Mouse (Mus musculus): ENCODE results near the gene Ppm1h. TPM values are rescaled to one million over a fixed set of nuclear protein-coding genes. Genes with fewer than 3 reads are reported as not detected.
A peak's percentile ranks its signal among the peaks of the same experiment; 100 is the strongest.

Ppm1h gene
- total RNA-seq, 2 experiments from 2014 or later, result 21.4 to 28.5 TPM

- ATAC-seq (replicated peaks; ENCODE audit: poor library complexity), result no peak
Observed at GRCm38 (mm10) chr10:122920218-122920795, 241.7 kb downstream of the Ppm1h start.

DNA sequence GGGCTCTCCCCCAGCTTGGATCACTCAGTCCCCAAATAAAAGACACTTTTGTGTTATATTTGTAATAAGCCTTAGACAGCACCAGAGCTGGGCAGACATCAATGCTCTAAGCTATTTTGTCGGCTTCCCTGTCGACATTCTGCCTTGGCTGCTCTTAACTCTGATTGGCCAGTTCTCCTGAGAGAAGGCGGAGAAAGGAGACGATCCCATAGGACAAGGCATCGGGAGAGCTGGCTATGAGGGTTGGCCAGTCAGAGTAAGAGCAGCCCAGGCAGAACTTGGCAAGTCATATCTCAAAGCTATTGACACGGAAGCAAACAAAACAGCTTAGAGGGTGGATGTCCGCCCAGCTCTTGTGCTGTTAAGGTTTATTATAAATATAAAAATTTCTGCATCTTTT lies 243.7 kb downstream of the Ppm1h start:
- ATAC-seq (replicated peaks; ENCODE audit: poor library complexity), result no peak

DNA sequence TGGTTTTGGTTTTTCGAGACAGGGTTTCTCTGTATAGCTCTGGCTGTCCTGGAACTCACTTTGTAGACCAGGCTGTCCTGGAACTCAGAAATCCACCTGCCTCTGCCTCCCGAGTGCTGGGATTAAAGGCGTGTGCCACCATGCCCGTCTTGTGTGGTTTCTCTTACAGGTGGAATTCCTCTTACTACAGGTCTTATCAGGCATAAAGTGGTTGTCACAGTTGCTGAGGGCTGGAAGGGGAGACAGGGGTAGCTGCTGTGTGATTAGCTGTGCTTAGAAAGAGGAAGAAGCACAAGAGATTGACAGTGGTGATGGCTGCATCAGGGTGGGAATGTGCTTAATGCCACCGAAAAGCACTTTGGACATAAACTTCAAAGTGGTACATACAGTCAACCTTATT lies 246.0 kb downstream of the Ppm1h start:
- peak; percentile 65 for ATAC-seq (replicated peaks; ENCODE audit: poor library complexity)

DNA sequence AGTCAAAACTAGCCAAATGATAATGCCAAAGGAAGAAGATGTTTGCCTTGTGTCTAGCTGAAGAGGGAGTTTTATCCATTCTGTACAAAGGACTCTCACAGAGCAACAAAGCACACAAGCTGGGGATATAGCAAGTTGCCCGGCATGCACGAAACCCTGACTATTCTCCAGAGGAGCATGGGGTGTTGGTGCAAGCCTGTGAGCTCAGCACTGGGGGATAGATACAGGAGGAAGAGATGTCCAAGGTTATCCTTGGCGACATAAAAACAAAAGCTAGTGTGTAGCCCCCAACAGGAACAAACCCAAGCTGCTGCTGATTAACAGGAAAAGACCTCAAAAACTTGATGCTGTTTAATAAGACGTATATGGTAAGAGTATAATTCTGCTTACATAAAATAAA lies 247.7 kb downstream of the Ppm1h start:
- no peak for ATAC-seq (replicated peaks; ENCODE audit: poor library complexity)

DNA sequence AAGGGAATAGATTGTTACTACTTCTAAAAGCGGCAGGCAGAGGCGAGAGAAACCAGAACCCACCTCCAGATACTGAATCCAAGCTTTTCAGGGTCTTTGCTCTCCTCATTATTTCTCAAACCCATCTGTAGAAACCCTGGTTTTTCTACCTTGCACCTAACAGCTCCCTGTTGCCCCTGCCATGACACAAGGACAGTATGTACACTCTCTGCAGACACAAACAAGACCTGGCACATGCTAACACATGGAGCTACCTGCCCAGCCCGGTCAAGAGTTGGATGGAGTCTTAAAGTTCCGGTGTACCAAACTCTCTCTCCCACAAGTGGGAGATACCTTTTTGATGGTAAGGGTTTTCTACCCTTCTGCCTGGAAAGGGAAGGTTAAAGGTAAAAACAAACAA lies 252.0 kb downstream of the Ppm1h start:
- ATAC-seq (replicated peaks; ENCODE audit: poor library complexity), result no peak

GRCm38 (mm10) chr10:122931193-122931832 lies 252.8 kb downstream of the Ppm1h start:
- 0 out of 2 replicates have a peak, but pooled peaks have one; percentile 13 for ATAC-seq (replicated peaks; ENCODE audit: poor library complexity)

- no peak for ATAC-seq (replicated peaks; ENCODE audit: poor library complexity)
Observed at GRCm38 (mm10) chr10:122931851-122932550, 253.4 kb downstream of the Ppm1h start.

DNA sequence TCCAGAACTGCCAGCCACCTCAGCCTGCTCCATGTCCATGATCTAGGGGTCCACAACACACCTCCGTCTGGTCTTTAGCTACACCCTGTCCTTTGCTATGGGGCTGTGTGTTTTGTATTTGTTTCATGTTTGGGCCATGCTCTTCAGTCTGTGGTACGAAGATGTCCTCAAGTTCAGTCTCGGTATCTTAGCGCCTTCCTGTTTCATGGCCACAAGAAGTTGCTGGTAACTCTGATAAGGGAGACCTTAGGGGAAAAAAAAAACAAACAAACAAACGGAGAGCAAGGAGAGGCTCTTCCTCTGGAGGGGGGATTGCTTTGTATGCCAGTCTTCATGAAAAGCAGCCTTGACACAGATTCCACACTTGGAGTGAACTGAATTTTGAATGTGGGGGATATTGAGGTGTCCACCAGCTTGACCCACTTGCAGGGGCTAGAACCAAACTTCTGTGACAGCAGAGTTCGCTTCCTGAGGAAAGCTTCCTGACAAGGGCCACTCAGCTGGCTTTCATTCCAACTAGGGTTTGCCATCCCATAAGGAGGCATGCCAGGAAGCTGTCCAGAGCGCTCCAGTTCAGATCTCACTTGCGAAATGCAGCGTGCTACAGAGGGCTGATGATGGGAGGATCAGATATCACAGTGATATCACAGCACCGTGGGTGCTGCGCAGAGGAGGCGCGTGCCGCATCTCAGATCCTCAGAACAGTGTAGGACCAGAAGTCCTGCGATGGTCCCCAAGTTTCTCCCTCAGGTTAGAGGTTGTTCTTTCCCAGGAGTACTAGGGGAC lies 254.7 kb downstream of the Ppm1h start:
- ATAC-seq (replicated peaks; ENCODE audit: poor library complexity), result peak; percentile 63

GRCm38 (mm10) chr10:122935406-122935805 lies 256.8 kb downstream of the Ppm1h start:
- peak; percentile 56 for ATAC-seq (replicated peaks; ENCODE audit: poor library complexity)

DNA sequence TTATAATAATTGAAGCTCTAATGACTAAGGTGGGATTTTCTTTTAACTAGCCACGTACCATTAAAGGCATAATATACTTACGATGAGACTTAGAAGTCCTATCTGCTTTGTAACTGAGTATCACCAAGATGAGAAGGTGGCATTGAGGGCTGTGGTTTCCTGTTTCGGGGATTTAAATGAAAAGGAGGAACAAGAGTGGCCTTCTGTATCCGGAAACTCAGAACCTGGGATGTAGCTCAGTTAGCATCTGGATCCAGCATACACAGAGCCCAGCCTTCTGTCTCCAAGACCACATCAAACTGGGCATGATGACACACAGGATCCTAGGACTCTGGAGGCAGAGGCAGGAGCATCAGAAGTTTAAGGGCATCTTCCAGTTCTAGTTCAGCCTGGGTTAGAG lies 258.8 kb downstream of the Ppm1h start:
- peak; percentile 67 for ATAC-seq (replicated peaks; ENCODE audit: poor library complexity)

- ATAC-seq (replicated peaks; ENCODE audit: poor library complexity), result no peak
Observed at GRCm38 (mm10) chr10:122939546-122939945, 261.0 kb downstream of the Ppm1h start.

DNA sequence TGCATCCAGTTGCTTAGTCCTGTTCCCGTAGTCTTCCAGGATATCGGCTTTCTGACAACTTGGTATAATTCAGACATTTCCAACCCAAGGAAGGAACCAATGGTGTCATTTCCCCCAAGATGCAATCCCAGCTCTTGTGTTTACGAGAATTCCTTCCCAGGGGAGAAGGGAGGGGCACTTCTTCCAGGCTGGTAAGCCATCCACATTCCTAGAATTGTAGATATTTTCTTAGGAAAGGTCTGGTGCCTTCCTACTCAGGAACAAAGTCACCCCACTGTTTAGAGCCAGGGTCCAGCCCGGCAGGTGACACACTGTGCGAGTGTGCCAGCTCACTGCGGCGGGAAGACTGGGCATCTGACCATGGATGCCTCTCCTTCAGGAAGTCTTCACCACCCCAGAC lies 264.2 kb downstream of the Ppm1h start:
- no peak for ATAC-seq (replicated peaks; ENCODE audit: poor library complexity)

GRCm38 (mm10) chr10:122943824-122944223 lies 265.3 kb downstream of the Ppm1h start:
- no peak for ATAC-seq (replicated peaks; ENCODE audit: poor library complexity)

DNA sequence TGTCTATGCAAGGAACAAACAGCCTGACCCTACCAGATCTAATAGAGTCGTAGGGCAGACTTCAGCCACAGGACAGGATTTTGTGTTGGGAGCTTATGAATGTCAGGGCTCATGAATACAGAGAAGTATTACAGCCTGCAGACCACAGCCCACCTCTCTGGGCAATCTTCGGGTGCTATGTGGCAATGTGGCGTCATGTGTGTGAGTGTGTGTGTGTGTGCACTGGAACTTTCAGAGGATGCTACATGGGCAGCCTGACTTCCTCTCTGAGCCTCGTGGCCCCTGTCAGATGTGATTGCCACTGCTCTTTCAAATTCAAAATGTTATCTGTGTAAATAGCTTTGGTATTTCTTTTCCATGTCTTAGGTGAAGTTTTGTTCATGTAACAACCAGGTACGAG lies 266.3 kb downstream of the Ppm1h start:
- ATAC-seq (replicated peaks; ENCODE audit: poor library complexity), result peak; percentile 96

- no peak for ATAC-seq (replicated peaks; ENCODE audit: poor library complexity)
Observed at GRCm38 (mm10) chr10:122950966-122951365, 272.4 kb downstream of the Ppm1h start.

- ATAC-seq (replicated peaks; ENCODE audit: poor library complexity), result no peak
Observed at GRCm38 (mm10) chr10:122953576-122953975, 275.0 kb downstream of the Ppm1h start.

- no peak for ATAC-seq (replicated peaks; ENCODE audit: poor library complexity)
Observed at GRCm38 (mm10) chr10:122957918-122958317, 279.4 kb downstream of the Ppm1h start.

- no peak for ATAC-seq (replicated peaks; ENCODE audit: poor library complexity)
Observed at GRCm38 (mm10) chr10:122958699-122959098, 280.1 kb downstream of the Ppm1h start.

- ATAC-seq (replicated peaks; ENCODE audit: poor library complexity), result no peak
Observed at GRCm38 (mm10) chr10:122960216-122960615, 281.7 kb downstream of the Ppm1h start.

- no peak for ATAC-seq (replicated peaks; ENCODE audit: poor library complexity)
Observed at GRCm38 (mm10) chr10:122960738-122961137, 282.2 kb downstream of the Ppm1h start.

DNA sequence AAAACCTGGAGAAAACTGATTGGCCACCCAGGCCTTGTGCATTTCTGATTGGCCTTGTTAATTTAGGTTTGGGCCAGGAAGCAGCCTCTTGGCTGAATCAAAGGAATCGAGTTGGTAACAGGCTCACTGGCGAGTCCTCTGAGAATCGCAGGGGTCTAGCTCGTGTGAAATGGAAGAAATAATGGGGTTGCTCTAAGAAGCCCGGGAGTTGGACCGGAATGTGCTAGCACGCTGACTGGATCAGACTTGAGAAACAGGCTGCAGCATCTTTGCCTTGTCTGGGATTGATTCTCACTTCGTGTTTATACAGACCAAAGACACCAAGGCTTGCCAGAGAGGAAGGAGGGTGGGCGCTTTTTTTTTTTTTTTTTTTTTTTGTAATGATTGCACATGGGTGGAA lies 282.9 kb downstream of the Ppm1h start:
- ATAC-seq (replicated peaks; ENCODE audit: poor library complexity), result no peak

All from megakaryocyte progenitor cell, adult 5-6 weeks (primary cell).